Mouse (Mus musculus): ENCODE measurements around the gene Mrto4.

Gene Mrto4

GRCm38 (mm10) chr4:139340835-139341234 is 11.5 kb downstream of the Mrto4 start:
- DNase-seq (ENCODE audit: low spot score in 2 of 2): no peak

- no peak for DNase-seq (ENCODE audit: low spot score in 2 of 2)
Measured at GRCm38 (mm10) chr4:139338145-139338544, 14.2 kb downstream of the Mrto4 start.

- peak; percentile 23 to 63 for DNase-seq (ENCODE audit: low spot score in 2 of 2)
Measured at GRCm38 (mm10) chr4:139336822-139337483, 15.4 kb downstream of the Mrto4 start.

- no peak for DNase-seq (ENCODE audit: low spot score in 2 of 2)
Measured at GRCm38 (mm10) chr4:139335507-139335906, 16.9 kb downstream of the Mrto4 start.

- DNase-seq (ENCODE audit: low spot score in 2 of 2): no peak
Measured at GRCm38 (mm10) chr4:139334631-139335295, 17.6 kb downstream of the Mrto4 start.

- peak; percentile 50 to 63 for DNase-seq (ENCODE audit: low spot score in 2 of 2)
Measured at GRCm38 (mm10) chr4:139330605-139331004, 21.8 kb downstream of the Mrto4 start.

GRCm38 (mm10) chr4:139319740-139320139 is 32.6 kb downstream of the Mrto4 start:
- no peak for DNase-seq (ENCODE audit: low spot score in 2 of 2)

GRCm38 (mm10) chr4:139318449-139318848 is 33.9 kb downstream of the Mrto4 start:
- no peak for DNase-seq (ENCODE audit: low spot score in 2 of 2)

GRCm38 (mm10) chr4:139312632-139313031 is 39.7 kb downstream of the Mrto4 start:
- DNase-seq (ENCODE audit: low spot score in 2 of 2): no peak

- no peak for DNase-seq (ENCODE audit: low spot score in 2 of 2)
Measured at GRCm38 (mm10) chr4:139311707-139312106, 40.7 kb downstream of the Mrto4 start.

GRCm38 (mm10) chr4:139310899-139311701 is 41.3 kb downstream of the Mrto4 start:
- no peak for DNase-seq (ENCODE audit: low spot score in 2 of 2)

- peak; percentile 94 to 98 for DNase-seq (ENCODE audit: low spot score in 2 of 2)
Measured at GRCm38 (mm10) chr4:139310171-139310898, 42.0 kb downstream of the Mrto4 start, which contains the start of the genes Pqlc2 and Akr7a5. TSS of gene Pqlc2 (minus strand) at chr4:139310708. TSS of gene Akr7a5 (plus strand) at chr4:139310744.

GRCm38 (mm10) chr4:139309651-139310050 is 42.7 kb downstream of the Mrto4 start:
- no peak for DNase-seq (ENCODE audit: low spot score in 2 of 2)

GRCm38 (mm10) chr4:139307916-139308315 is 44.5 kb downstream of the Mrto4 start:
- DNase-seq (ENCODE audit: low spot score in 2 of 2): peak; percentile 35 to 59

GRCm38 (mm10) chr4:139305521-139305920 is 46.9 kb downstream of the Mrto4 start:
- DNase-seq (ENCODE audit: low spot score in 2 of 2): no peak

GRCm38 (mm10) chr4:139302241-139302640 is 50.1 kb downstream of the Mrto4 start:
- no peak for DNase-seq (ENCODE audit: low spot score in 2 of 2)

- DNase-seq (ENCODE audit: low spot score in 2 of 2): no peak
Measured at GRCm38 (mm10) chr4:139301780-139302179, 50.6 kb downstream of the Mrto4 start.

GRCm38 (mm10) chr4:139298671-139299366 is 53.6 kb downstream of the Mrto4 start:
- DNase-seq (ENCODE audit: low spot score in 2 of 2): no peak

- peak; percentile 59 to 65 for DNase-seq (ENCODE audit: low spot score in 2 of 2)
Measured at GRCm38 (mm10) chr4:139297566-139297965, 54.8 kb downstream of the Mrto4 start.

Measured in heart, adult 9 months (tissue).